Mouse (Mus musculus) layer of hippocampus, adult 11-12 months (tissue): Measurements from ENCODE around the gene Lpcat2b.

Source experiments
- DNase-seq: peaks from one replicate; pipeline ENCODE4 v3.0.0; 2022; ENCODE audit warnings: low spot score

Lpcat2b gene

DNA sequence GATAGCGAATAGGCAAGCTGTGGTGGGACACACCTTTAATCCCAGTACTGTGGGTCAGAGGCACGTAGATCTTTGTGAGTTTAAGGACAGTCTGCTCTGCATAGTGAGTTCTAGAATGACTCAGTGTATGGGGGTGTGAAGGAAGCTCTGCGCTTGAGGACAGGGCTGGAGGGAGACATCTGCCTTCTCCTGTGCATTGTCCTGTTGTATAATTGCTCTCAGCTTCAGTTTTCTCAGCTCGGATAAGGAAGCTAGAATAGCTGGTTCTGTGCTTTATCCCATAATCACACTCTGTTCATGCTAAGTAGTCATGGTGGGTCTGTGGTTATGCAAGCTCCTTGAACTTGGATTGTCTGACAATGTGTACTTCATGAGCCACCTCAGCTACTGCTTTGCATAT, 17.4 kb downstream of the Lpcat2b start:
- DNase-seq, result no peak

DNA sequence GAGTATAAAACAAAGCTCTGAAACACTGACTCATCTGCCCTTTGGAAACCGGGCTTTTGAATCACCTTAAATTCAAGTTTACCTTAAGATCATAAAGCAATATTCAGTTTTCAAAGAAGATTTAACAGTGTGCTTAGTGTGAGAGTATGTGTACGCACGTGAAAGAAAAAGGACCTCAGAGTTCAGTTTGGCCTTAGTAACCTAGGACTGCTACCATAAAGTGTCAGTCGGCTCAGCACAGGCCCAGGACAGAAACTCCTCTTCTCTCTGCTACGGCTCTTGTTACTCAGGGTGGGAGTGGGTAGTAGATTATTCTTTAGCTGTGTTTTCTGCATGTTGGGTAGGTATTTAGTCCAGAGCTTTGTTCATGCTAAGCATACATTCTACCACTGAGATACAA, 18.3 kb downstream of the Lpcat2b start:
- DNase-seq, result no peak

DNA sequence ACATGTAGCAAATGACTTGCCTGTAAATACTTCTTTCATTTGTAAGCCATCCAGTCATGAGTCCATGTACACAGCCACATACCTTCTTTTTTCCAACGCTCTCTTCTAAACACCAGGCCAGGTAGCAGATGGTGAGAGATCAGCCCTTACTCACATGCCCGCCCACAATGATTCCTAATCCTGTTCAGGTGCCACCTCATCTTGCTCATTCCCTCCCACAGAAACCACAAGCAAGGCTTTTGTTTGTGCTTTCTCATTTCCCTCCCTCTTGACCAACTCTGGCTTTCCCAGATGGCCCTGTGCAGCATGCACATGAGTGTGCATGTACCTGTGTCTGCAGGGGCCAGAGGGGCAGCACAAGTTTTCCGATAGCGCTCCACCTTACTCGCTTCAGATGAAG, 18.9 kb downstream of the Lpcat2b start:
- DNase-seq, result no peak

- no peak for DNase-seq
Measured at GRCm38 (mm10) chr5:107462147-107463076, 31.1 kb downstream of the Lpcat2b start.

GRCm38 (mm10) chr5:107466501-107466900, 35.2 kb downstream of the Lpcat2b start:
- DNase-seq, result no peak

DNA sequence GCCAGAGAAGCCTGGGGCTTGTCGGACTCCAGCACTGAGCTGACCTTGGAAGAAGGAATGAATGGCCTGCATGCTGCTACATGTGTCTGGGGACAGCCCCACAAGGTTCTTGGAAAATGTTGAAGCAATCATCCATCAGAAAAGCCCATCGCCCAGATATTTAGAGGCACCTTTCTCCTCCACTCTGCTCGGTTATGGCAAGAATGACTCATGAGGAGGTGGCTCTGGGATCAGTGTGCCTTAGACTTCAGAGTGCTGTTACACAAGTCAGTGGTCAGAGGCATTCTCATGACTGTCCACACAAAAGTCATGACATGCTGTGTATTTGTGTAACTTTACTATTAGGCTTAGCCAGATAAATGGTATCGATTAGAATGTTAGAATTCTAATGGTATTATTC, 35.7 kb downstream of the Lpcat2b start:
- no peak for DNase-seq

GRCm38 (mm10) chr5:107470600-107471329, 39.4 kb downstream of the Lpcat2b start:
- no peak for DNase-seq

DNA sequence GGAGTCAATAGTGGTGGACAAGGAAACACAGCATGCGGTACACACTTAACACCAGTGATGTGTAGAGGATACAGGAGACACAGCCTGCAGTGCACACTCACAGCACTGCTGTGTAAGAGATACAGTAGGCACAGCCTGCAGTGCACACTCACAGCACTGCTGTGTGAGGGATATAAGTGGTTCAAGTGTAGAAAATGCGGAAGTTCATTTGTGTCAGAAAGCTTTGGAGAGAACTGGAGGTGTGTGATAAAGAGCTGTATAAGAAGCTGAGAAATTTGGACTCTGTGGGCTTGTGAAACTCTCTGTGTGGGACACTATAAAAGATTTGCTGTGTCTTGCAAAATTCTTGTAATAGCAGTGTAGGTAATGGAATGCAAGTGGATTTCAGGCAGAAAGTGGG, 48.8 kb downstream of the Lpcat2b start:
- no peak for DNase-seq
